Mouse (Mus musculus): ENCODE results near the gene Cldn22. TPM values are rescaled to one million over a fixed set of nuclear protein-coding genes. Genes with fewer than 3 reads are reported as not detected.
"Not testable (repeated sequence)": the region's sequence is repeated elsewhere in the genome, so short reads cannot be mapped to it uniquely, and the experiment has no call there.

Gene Cldn22
- polyA plus RNA-seq, 1 experiment from 2014 or later = not detected

GRCm38 (mm10) chr8:47809970-47810665 lies 14.2 kb upstream of the Cldn22 start:
- ATAC-seq = no peak
- H3K4me3 ChIP-seq (ENCODE audit: low read depth, low read length) = no peak overlapping the region
- WGBS = 74% methylated on average over 14 of the region's 14 CpGs

GRCm38 (mm10) chr8:47810666-47811015 lies 13.6 kb upstream of the Cldn22 start:
- H3K4me2 ChIP-seq (replicated peaks; ENCODE audit: low read depth, low read length) = no peak overlapping the region
- H3K36me3 ChIP-seq (ENCODE audit: insufficient read depth, low read length) = no peaks in the 10 kb centered on the region
- no peak overlapping the region for H3K9ac ChIP-seq (replicated peaks; ENCODE audit: low read depth)
- no peaks in the 10 kb centered on the region for H3K27me3 ChIP-seq (replicated peaks; ENCODE audit: insufficient read depth, low read length)
- TF ChIP-seq EP300 (IDR thresholded peaks at IDR 0.05) (no peak), CTCF (IDR thresholded peaks at IDR 0.05) (no peak)
- WGBS = 68% methylated on average over 7 of the region's 7 CpGs
- H3K9me3 ChIP-seq (ENCODE audit: low read length) = no peaks in the 10 kb centered on the region
- no peaks in the 10 kb centered on the region for H3K4me1 ChIP-seq (ENCODE audit: insufficient read depth, low read depth, low read length)
- H3K4me3 ChIP-seq (ENCODE audit: low read depth, low read length) = no peak overlapping the region
- ATAC-seq = no peak
- H3K27ac ChIP-seq (ENCODE audit: low read length) = no peak overlapping the region
- no peak for DNase-seq (ENCODE audit: low spot score)

More at GRCm38 (mm10) chr8:47809970-47810665, 14.2 kb upstream of the Cldn22 start:
- TF ChIP-seq CTCF (IDR thresholded peaks at IDR 0.05) = no peak
- no peaks in the 10 kb centered on the region for H3K9me3 ChIP-seq (ENCODE audit: low read length)
- no peaks in the 10 kb centered on the region for H3K27me3 ChIP-seq (replicated peaks; ENCODE audit: insufficient read depth, low read length)
- no peaks in the 10 kb centered on the region for H3K36me3 ChIP-seq (ENCODE audit: insufficient read depth, low read length)
- no peak overlapping the region for H3K4me2 ChIP-seq (replicated peaks; ENCODE audit: low read depth, low read length)
- H3K9ac ChIP-seq (replicated peaks; ENCODE audit: low read depth) = no peak overlapping the region
- no peak for DNase-seq (ENCODE audit: low spot score)
- H3K4me1 ChIP-seq (ENCODE audit: insufficient read depth, low read depth, low read length) = no peaks in the 10 kb centered on the region
- H3K27ac ChIP-seq (ENCODE audit: low read length) = no peak overlapping the region

- WGBS = 71% methylated on average over 12 of the region's 12 CpGs
- Histone ChIP-seq H3K4me3 (ENCODE audit: low read depth, low read length) (no peak overlapping the region), H3K27me3 (replicated peaks; ENCODE audit: insufficient read depth, low read length) (no peaks in the 10 kb centered on the region), H3K9me3 (ENCODE audit: low read length) (no peaks in the 10 kb centered on the region), H3K4me1 (ENCODE audit: insufficient read depth, low read depth, low read length) (no peaks in the 10 kb centered on the region), H3K27ac (ENCODE audit: low read length) (no peak overlapping the region), H3K4me2 (replicated peaks; ENCODE audit: low read depth, low read length) (no peak overlapping the region), H3K9ac (replicated peaks; ENCODE audit: low read depth) (no peak overlapping the region), H3K36me3 (ENCODE audit: insufficient read depth, low read length) (no peaks in the 10 kb centered on the region)
- TF ChIP-seq CTCF (IDR thresholded peaks at IDR 0.05) (no peak), EP300 (IDR thresholded peaks at IDR 0.05) (no peak)
- DNase-seq (ENCODE audit: low spot score) (no peak), ATAC-seq (no peak)
These were observed 13.1 kb upstream of the Cldn22 start for GRCm38 (mm10) chr8:47811221-47811620.

- no peak for TF ChIP-seq EP300 (IDR thresholded peaks at IDR 0.05)
- no peak for TF ChIP-seq CTCF (IDR thresholded peaks at IDR 0.05)
- Histone ChIP-seq H3K9ac (replicated peaks; ENCODE audit: low read depth) (no peak overlapping the region), H3K36me3 (ENCODE audit: insufficient read depth, low read length) (no peaks in the 10 kb centered on the region), H3K4me1 (ENCODE audit: insufficient read depth, low read depth, low read length) (no peaks in the 10 kb centered on the region), H3K27ac (ENCODE audit: low read length) (no peak overlapping the region), H3K27me3 (replicated peaks; ENCODE audit: insufficient read depth, low read length) (no peaks in the 10 kb centered on the region), H3K9me3 (ENCODE audit: low read length) (no peaks in the 10 kb centered on the region), H3K4me3 (ENCODE audit: low read depth, low read length) (no peak overlapping the region), H3K4me2 (replicated peaks; ENCODE audit: low read depth, low read length) (no peak overlapping the region)
- ATAC-seq (no peak), DNase-seq (ENCODE audit: low spot score) (no peak)
- WGBS = 72% methylated on average over 8 of the region's 8 CpGs
These were observed 5.2 kb upstream of the Cldn22 start for GRCm38 (mm10) chr8:47819034-47819433.

GRCm38 (mm10) chr8:47820914-47821772 lies 3.1 kb upstream of the Cldn22 start:
- no peak for ATAC-seq
- no peaks in the 10 kb centered on the region for H3K36me3 ChIP-seq (ENCODE audit: insufficient read depth, low read length)
- DNase-seq (ENCODE audit: low spot score) = no peak
- H3K4me3 ChIP-seq (ENCODE audit: low read depth, low read length) = no peak overlapping the region
- TF ChIP-seq EP300 (IDR thresholded peaks at IDR 0.05) (no peak), CTCF (IDR thresholded peaks at IDR 0.05) (no peak)
- no peaks in the 10 kb centered on the region for H3K4me1 ChIP-seq (ENCODE audit: insufficient read depth, low read depth, low read length)
- H3K27ac ChIP-seq (ENCODE audit: low read length) = no peak overlapping the region
- no peaks in the 10 kb centered on the region for H3K9me3 ChIP-seq (ENCODE audit: low read length)
- H3K4me2 ChIP-seq (replicated peaks; ENCODE audit: low read depth, low read length) = no peak overlapping the region
- H3K27me3 ChIP-seq (replicated peaks; ENCODE audit: insufficient read depth, low read length) = no peaks in the 10 kb centered on the region
- 85% methylated on average over 20 of the region's 20 CpGs for WGBS
- no peak overlapping the region for H3K9ac ChIP-seq (replicated peaks; ENCODE audit: low read depth)

- Histone ChIP-seq H3K27me3 (replicated peaks; ENCODE audit: insufficient read depth, low read length) (no peaks in the 10 kb centered on the region), H3K9ac (replicated peaks; ENCODE audit: low read depth) (no peak within 1 kb of the TSS), H3K36me3 (ENCODE audit: insufficient read depth, low read length) (no peaks in the 10 kb centered on the region), H3K27ac (ENCODE audit: low read length) (no peak within 1 kb of the TSS), H3K4me3 (ENCODE audit: low read depth, low read length) (no peak within 1 kb of the TSS), H3K4me1 (ENCODE audit: insufficient read depth, low read depth, low read length) (no peaks in the 10 kb centered on the region), H3K4me2 (replicated peaks; ENCODE audit: low read depth, low read length) (no peak within 1 kb of the TSS), H3K9me3 (ENCODE audit: low read length) (no peaks in the 10 kb centered on the region)
- no peak for ATAC-seq
- TF ChIP-seq CTCF (IDR thresholded peaks at IDR 0.05) = no peak
- TF ChIP-seq EP300 (IDR thresholded peaks at IDR 0.05) = no peak
- 85% methylated on average over 6 of the region's 6 CpGs for WGBS
- no peak for DNase-seq (ENCODE audit: low spot score)
These were observed 2.4 kb upstream of the Cldn22 start, which contains the start of gene Cldn24 for GRCm38 (mm10) chr8:47821843-47822242. Cldn24 (plus strand) TSS chr8:47822143.

GRCm38 (mm10) chr8:47822541-47822940 lies 1.7 kb upstream of the Cldn22 start:
- not testable (repeated sequence) for H3K4me3 ChIP-seq (ENCODE audit: low read depth, low read length); H3K36me3 ChIP-seq (ENCODE audit: insufficient read depth, low read length); ATAC-seq; H3K9me3 ChIP-seq (ENCODE audit: low read length); DNase-seq (ENCODE audit: low spot score); H3K4me2 ChIP-seq (replicated peaks; ENCODE audit: low read depth, low read length); H3K27ac ChIP-seq (ENCODE audit: low read length); H3K27me3 ChIP-seq (replicated peaks; ENCODE audit: insufficient read depth, low read length); H3K9ac ChIP-seq (replicated peaks; ENCODE audit: low read depth); H3K4me1 ChIP-seq (ENCODE audit: insufficient read depth, low read depth, low read length)
- WGBS = 70% methylated on average over 7 of the region's 9 CpGs

Measured in lung, postnatal 0 days (tissue).